Mouse (Mus musculus) right cerebral cortex, postnatal 25 days (tissue): ENCODE measurements around the gene Wbp2nl.

ENCODE experiments used
- DNase-seq: peaks from one replicate; pipeline ENCODE4 v3.0.0; 2022

The Wbp2nl gene

DNA sequence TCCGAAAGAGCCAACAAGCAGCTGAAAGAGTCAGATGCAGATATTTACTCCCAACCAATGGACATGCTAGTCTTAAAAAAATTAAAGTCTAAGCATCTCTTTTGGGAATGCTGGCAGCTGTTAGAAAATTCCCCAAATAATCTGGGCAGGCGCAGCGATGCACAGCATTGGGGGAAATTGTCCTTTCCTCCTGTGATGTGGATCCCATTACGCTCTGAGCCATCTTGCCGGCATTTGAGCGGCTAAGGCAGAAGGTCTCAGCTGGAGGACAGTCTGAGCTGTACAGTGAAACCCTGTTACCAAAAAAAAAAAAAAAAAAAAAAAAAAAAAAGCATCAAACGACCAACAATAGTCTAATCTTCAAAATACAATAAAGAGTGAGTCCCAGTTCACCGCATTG lies 23.4 kb downstream of the Wbp2nl start:
- DNase-seq, result no peak

DNA sequence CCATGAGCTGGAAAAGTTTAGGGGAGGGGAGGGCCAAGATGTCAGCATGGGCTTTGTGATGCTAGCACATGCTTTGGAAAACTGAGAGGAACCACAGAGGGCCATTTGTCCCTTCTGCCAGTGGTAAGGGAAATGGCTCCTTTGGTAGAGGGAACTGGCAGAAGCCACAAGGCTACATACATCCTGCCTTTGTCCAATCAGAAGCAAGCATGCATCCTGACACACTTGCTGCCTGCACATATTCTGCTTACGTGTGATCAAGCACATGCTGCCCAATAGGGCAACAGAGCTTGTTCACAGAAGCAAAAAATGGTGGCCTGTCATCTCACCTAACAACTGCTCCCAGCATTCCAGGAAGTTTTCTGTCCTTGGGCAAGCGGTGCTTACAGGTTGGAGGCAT lies 26.6 kb downstream of the Wbp2nl start:
- DNase-seq, result no peak

DNA sequence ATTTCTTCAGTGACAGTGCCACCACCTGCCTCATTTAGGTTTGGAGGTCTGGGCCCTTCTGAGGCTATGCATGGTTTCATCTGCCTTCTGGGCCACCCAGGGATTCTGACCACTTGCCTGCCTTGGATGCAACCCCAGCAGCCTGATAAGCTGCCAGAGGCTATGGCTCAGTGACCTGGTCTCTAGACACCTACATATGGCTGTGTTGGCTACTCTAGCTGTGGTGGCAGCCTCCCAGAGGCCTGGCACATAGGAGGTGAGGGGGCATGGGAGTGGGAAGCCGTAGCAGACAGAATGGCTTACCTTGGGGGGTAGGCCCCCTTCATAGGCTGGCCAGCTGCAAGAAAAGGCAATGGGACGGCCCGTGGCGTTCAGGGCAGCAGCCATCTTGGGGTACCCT lies 36.4 kb downstream of the Wbp2nl start:
- DNase-seq, result no peak

DNA sequence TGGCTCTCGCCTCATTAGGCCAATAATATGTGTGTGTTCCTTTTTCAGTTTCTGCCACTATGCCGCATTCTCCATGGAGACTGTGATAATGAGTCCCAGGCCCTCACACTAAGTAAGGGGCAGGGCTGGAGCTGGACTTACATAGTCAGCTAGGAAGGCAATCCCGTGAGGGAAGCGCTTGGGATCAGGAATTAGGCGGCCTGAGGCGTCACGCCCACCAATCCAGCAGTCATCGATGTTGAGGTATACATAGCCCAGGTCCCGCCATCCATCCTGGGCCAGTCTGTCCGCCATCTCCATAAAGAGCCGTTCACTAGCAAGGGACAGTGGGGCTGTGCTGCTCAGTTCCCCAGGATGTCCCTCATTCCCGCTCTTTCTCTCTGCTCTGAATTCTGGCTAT lies 37.9 kb downstream of the Wbp2nl start:
- no peak for DNase-seq

DNA sequence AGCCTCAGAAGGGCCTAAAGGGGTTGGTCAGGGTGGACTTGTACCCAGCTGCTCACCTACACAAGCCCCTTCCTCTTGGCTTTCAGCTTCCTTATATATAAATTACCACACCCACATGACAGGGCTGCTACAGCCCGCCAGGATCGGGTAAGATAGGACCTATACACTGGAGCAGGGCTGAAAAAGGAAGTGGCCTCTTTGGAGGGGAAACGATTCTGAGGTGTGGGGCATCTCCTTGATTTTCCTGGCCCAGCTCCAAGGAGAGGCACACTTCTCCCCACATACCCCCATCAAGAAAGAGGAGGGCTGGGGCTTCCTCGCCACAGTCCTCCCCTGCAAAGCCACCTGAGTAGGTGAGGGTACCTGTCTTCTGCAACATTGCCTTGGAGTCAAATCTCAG lies 39.1 kb downstream of the Wbp2nl start:
- DNase-seq, result no peak

DNA sequence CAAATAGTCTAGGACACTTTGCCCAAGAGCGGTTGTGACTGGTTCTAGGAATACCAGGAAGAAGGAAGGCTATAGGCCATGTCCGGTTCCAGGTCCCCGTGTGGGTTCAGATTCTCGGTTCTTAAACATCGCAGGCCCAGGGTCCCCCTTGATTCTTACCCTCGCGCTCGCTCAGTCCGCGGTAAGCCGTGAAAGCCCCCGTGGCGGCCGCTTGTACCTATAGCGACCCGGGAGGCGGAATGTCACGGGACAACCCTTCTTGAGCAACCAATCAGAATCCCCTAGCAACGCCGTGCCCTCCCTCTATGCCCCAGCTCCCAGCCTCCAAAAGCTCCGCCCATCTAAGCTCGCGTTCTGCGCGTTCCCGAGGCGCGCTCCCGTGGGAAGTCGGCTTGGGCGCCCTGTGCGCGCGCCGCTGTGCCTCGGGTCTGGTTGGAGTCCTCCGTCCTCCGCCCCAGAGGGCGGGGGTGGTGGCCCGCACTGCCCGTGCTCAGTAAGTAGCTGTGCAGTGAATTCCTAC lies 39.9 kb downstream of the Wbp2nl start, which contains the start of the genes Naga, Pheta2 and Smdt1:
TSS of gene Naga (minus strand) at position 333 of the 520 bp plus-strand sequence.
TSS of gene Pheta2 (plus strand) at position 350 of the 520 bp plus-strand sequence.
TSS of gene Smdt1 (plus strand) at position 367 of the 520 bp plus-strand sequence.
- peak; percentile 92 for DNase-seq

DNA sequence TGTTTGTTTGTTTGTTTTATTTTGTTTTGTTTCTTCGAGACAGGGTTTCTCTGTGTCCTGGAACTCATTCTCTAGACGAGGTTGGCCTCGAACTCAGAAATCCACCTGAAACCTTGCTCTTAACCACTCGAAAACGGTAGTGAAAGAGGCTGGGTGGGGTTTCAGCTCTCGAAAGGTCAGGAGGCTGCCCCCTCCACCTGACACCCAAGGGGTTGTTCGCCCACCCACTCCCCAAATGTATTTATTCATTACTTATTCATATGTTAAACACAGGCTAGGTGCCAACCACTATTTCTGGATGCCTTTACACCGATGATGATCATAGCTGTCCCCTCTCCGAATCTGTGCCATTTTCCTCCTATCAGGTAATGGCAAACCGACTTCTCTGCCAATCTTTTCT lies 40.4 kb downstream of the Wbp2nl start:
- DNase-seq, result no peak

DNA sequence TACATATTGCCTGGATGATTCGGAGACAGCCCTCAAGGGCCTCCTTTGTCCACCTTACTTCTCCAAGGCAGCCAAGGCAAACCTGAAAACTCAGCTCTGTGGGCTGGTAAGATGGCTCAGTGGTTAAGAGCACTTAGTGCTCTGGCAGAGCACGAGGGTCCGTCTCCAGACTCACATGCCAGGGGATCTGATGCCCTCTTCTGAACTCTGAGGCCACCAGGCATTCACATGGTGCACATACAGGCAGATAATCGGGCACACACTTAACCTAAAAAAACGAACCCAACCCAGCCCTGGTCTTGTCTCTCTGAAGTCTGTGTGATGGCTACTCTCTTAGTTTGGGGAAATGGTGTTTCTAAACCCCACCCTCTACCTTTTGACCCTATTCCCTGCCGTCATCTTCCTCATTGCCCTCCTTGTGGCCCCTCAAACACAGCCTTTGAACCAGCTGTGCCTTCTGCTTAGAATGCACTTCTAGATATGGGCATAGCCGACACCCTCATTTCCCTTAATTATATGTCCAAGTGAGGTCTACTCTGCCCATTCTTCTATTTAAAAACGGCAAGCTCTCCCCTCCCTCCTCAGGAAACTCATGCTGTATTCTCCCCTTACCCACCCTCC lies 41.0 kb downstream of the Wbp2nl start:
- no peak for DNase-seq

DNA sequence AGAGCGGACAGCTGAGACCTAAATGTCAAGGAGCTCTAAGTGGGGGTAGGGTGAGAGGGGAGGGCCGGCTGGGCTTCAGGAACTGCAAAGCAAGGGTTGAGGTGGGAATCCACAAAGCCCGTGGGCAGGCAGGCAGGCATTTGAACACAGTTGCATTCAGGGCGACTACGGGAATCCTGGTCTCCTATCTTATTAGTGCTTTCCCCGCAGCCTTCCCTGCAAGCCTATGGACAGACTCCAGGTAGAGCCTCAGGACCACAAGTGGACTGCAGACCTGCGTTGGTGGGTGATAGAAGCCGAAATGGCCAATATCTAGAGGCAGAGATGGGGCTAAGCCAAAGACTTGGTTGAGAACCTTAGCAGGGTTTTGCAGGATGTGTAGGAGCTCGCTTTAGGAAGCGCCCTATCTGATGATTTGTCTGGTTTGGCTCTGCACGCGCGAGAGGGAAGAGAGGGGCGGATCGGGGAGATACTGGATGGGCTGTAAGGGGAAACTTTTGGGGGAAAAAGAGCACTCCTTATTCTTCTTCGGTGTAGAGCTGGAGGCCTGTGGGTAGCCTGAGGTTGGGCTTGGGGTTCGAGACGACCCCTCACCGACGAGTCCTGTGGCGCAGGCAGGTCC lies 41.8 kb downstream of the Wbp2nl start:
- DNase-seq, result no peak

DNA sequence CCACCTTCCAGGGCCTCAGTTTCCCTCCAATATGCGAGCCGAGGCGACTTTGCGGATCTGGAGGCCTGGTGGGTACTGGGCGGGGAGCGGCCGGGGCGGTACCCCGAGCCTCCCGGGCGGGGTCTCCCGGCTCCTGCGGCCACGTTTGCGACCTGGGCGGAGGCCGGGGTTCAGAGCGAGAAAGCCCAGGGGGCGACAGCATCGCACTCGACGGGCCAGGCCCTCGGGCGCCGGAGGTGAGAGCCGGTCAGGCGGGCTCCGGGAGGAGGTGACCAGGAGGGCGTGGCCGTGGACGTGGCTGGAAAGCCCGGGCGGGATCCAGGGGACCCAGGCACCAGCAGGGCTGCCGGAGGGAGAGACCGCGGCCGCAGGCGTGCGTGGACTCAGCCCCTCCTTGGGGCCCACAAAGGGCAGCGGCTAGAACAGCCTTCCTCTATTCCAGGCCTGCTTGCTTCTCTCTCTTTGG lies 42.3 kb downstream of the Wbp2nl start:
- DNase-seq, result no peak

DNA sequence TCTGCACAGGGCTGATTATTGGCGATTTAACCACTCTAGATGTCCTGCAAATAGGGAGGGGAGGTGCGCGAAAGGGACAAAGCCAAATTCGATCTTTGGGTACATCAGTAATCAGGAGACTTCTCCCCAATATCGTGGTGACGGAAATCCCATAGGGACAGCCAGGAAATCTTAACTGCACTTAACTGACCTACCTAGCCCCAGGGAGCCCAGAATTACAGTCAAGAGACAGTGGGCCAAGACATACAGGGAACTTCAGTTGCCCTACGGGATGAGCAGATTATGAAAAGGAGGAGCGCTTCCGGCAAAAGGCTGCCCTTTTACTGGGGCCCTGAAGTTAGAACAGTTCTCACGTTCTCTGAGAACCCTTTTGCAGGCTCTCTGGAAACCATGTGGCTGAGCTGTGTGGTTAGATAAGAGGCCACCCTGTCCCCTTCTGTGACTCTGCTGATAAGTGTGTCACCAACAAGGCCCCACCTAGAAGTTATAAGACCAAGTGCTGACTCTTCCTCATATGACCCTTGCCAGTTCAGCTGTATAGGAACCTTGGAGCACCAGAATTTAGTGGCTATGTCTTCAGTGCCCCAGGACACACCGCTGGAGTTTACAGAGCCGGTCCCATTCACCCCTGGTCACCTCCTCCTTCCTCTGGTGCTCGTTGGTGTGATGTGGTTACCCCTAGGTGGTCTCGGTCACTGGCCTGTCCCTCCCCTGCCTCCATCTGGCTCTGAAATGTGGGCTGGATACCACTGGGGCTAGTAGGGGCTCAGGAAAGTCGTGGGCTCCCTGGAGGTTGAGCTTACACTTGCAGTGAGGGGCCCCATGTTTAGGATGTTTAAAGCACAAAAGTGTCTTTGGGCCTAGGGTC lies 43.2 kb downstream of the Wbp2nl start:
- no peak for DNase-seq

DNA sequence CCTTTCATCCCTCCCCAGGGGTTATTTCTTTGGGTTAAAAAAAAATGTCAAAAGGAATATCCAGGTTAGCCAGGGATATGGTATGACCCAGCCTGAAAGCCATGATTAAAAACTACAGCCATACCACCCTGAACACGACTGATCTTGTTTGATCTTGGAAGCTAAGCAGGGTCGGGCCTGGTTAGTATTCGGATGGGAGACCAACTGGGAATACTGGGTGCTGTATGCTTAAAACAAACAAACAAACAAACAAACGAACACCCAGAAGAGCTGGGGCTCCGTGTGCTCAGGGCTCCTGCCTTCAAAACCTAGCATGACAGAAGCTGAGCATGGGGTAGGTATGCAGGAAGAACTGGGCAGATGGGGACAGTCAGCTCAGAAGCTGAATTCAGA lies 43.8 kb downstream of the Wbp2nl start:
- no peak for DNase-seq

DNA sequence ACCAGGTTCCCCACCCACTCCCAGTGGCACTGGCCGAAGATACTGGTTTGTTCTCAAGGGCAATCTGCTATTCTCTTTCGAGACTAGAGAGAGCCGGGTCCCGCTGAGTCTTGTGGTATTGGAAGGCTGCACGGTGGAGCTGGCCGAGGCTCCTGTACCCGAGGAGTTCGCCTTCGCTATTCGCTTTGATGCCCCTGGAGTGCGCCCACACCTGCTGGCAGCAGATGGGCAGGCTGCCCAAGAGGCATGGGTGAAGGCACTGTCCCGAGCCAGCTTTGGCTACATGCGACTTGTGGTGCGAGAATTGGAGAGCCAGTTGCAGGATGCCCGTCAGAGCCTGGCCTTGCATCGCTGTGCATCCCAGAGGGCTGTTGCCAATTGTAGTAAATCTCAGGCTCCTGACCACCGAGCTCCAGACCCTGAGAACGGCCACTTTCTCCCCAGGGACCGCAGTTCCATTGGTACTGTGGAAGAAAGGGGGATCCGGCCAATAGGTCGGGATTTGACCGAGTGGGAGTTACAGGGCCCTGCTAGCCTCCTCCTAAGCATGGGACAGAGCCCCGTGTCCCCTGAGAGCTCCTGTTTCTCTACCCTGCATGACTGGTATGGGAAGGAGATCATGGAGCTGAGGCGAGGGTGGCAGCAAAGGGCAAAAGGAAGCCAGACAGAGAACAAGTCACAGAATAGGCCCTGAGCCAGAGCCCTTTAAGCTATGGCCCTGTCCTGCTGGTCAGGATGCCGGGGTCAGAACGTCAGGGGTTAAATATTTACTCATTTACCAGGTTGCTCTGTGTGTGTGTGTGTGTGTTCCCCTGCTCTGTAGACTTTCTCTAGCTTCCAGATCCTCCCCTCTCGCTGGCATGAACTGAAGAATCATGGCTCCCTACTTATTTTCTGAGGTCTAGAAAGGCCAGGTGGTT lies 44.9 kb downstream of the Wbp2nl start:
- no peak for DNase-seq

DNA sequence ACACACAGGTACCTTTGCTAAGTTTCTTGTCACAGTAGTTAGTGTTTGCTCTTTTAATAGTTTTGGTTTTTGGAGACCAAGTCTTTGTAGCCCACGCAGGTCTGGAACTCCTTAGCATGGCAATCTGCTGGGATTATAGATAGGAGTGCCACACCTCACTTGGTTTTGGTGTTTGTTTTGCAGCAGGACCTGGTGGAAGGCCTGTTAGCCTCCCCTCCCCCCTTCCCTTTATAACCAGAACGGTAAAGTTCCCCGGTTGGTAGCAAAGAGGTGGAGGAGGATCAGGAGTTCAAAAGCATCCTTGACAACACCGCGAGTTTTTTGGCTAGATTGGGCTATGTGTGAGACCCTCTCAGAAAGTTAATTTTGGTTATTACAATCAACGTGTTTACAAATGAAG lies 46.2 kb downstream of the Wbp2nl start:
- DNase-seq, result no peak

DNA sequence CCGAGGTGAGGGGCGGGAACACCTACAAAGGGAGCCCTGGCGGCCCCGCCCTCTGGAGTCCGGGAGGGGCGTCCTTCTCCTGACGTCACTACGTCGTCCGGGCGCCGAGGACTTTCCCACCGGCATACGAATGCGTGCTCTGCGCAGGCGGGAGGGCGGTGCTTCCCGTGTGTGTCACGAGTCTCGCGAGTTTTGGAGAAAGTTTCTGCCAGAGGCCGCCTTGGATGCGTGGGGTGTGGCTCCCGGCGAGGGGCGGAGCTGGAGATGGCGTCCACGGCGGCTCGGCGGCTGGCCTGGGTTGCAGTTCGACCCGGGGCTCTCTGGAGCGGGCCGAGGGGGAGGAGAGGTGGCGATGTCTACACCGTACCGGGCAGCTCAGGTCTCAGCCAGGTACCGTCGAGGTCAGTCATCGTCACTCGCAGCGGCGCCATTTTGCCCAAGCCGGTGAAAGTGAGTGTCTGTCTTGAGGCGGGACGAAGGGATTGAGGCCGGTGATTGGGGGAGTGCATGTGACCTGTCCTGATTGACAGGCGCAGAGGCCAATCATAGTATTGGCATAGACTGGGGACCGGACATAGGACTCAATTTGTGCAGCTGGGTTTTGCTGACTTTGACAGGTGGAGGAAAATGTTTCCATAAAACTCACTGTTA lies 47.2 kb downstream of the Wbp2nl start:
- peak; percentile 97 for DNase-seq

DNA sequence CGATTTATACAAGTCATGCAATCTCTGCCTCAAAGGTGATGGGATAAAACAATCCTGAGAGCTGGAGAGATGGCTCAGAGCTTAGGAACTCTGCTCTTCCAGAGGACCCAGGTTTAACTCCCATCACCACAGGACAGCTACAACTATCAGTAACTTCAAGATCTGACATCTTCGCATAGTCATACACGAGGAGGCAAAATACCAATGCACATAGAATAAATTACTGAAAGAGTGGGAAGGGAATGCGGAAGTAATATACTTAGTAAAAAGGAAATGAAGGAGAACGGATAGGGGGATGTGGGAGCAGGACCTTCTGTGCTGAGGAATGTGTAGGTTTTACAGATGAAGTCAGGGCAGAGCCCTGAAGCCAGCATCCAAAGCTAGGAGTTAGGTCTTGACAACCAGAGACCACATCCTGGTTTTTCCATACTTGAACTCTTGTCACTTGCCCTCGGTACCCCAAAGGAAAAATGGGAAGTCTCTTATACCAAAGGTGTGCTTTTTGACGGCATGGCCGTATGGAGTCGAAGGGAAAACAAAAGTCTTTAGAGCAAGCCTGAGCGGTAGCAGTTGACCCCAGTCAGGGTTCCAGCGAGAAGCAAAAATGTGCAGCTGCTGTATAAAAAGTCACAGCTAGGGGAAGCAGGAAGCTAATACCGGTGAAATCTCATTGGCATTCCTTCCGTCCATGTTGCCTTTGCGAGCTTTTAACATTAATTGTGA lies 48.0 kb downstream of the Wbp2nl start:
- DNase-seq, result no peak

DNA sequence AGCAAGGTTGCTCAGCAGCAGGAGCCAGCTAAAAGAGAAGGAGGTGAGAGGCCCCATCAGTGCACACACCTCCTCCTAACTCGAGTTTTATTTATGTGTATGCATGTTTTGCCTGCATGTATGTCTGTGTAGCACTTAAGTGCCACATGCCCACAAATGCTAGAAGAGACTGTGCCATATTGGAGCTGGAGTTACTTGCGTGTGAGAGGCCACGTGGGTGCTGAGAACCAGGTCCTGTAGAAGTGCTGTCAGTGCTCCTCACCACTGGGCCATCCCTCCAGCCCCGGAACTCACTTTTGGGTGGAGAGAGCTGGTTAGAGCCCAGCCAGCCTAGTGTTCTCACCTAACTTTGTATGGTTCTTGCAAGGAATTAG lies 48.5 kb downstream of the Wbp2nl start:
- no peak for DNase-seq

DNA sequence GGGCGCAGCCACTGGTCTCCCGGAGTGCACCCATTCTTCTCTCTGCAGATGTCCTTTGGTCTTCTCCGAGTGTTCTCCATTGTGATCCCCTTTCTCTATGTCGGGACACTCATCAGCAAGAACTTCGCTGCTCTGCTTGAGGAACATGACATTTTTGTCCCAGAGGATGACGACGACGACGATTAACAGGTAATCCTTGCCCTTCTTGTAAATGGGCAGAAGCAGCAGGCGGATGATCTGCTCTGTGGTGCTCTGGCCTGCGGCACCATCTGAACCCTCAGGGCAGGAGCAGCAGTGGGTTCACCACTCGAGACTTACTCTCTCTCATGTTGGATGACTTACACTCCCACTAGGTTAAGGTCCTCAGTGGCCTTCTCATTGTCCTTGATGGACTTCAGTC lies 49.1 kb downstream of the Wbp2nl start:
- DNase-seq, result no peak

DNA sequence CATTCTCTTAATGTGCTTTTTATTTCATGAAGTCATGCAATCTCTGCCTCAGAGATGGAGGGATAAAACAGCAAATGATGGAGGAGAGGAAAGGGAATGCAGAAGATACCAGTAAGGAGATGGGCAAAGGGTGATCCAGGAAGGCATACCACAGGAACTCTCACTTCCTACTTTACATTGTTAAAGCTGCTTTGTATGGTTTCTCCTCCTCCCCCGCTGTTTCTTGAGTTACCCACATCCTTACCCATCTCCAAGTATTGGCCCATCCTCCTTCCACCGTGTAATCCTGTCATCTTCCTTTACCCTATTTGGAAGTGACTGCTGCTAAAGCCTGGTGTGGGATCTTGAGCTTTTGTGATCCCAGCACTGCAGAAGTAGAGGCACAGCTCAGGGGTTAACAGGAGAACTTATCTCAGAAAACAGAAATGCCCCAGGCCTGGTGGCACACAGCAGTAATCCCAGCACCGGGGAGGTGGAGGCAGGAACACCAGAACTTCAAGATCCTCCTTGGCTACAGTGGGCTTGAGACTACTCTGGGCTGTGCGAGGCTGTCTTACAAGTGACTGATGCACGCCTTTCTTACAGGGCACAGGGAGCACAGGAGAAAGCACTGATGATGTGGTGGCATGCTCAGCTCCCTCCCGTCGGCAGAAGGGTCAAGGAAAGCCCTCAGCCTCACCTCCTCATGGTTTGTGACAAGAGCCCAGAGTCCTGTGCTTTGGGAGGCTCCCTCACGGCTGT lies 49.7 kb downstream of the Wbp2nl start:
- no peak for DNase-seq

DNA sequence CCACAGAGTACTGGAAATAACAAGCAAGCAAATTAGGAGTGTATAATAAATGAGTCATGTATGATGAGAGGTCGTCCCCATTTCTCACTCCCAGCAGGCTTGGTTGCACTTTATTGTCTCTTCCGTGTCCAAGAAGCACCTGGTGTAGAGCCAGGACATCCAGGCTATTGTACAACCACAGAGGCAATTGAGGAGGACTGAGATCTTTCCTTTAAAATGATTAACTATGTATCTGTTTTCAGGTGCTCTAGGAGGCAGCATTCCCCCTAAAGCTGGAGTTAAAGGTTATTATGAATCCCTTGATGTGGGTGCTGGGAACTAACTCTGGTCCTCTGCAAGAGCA lies 50.2 kb downstream of the Wbp2nl start:
- DNase-seq, result no peak

DNA sequence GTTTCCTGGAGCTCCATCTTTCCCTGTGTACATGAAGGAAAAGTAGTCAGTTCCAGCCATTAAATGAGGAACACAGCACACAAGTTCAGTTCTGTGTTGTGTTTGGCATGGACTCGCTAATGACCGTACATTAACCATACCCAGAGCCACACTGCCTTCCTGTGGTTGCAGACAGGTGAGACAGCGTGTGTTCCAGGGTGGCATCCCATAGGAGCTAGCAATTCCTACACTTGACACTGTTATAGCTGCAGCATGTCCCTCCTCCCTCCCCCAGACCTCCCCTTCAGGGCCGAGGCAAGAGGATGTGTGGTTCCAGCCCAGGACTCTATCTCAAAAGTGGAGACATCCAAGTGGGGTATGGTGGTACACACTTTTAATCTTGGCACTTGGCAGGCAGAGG lies 51.6 kb downstream of the Wbp2nl start:
- DNase-seq, result no peak
